Mouse (Mus musculus) kidney, postnatal 0 days (tissue): ENCODE measurements around the gene Ppp2ca. TPM values are rescaled to one million over a fixed set of nuclear protein-coding genes. Genes with fewer than 3 reads are reported as not detected.
"Not testable (repeated sequence)": the region's sequence is repeated elsewhere in the genome, so short reads cannot be mapped to it uniquely, and the experiment has no call there.

ENCODE experiments used
- ATAC-seq: fragments of 200-750 bp; cut with Nextera tagmentation; replicated peaks from 2 replicates; pipeline ENCODE4 v1.8.0; 2017; ENCODE audit warnings: low read depth, moderate number of reproducible peaks, moderate TSS enrichment, moderate library complexity; ENCODE audit not compliant: low FRiP score
- DNase-seq: peaks from one replicate; pipeline ENCODE4 v3.0.0-alpha.2; 2016; ENCODE audit warnings: low spot score
- H3K27ac ChIP-seq: fragments of 300-500 bp; sonication (generic); 2 replicates; pipeline ENCODE4 v1.5.1; 2014; ENCODE audit warnings: mild to moderate bottlenecking
- H3K27me3 ChIP-seq: fragments of 300-500 bp; sonication (generic); 2 replicates; pipeline ENCODE4 v1.6.1; 2014; ENCODE audit warnings: low read length, mixed read lengths; ENCODE audit not compliant: insufficient read depth
- H3K36me3 ChIP-seq: fragments of 300-500 bp; sonication (generic); 2 replicates; pipeline ENCODE4 v1.6.1; 2014; ENCODE audit warnings: low read length, mixed read lengths; ENCODE audit not compliant: insufficient read depth
- H3K4me1 ChIP-seq: fragments of 300-500 bp; sonication (generic); replicated peaks from 2 replicates; pipeline ENCODE4 v1.6.1; 2014; ENCODE audit warnings: antibody characterized with exemption, low read length, mixed read lengths; ENCODE audit not compliant: insufficient read depth
- H3K4me2 ChIP-seq: fragments of 300-500 bp; sonication (generic); 2 replicates; pipeline ENCODE4 v1.6.1; 2014; ENCODE audit warnings: mild to moderate bottlenecking, low read length, moderate library complexity, mixed read lengths
- H3K4me3 ChIP-seq: fragments of 300-500 bp; sonication (generic); replicated peaks from 2 replicates; pipeline ENCODE4 v1.5.1; 2014; ENCODE audit warnings: low read depth, low read length
- H3K9ac ChIP-seq: fragments of 300-500 bp; sonication (generic); 2 replicates; pipeline ENCODE4 v1.6.1; 2014; ENCODE audit warnings: low read depth, low read length
- H3K9me3 ChIP-seq: fragments of 300-500 bp; sonication (generic); replicated peaks from 2 replicates; pipeline ENCODE4 v1.6.1; 2016; ENCODE audit warnings: low read length, inconsistent platforms, mixed read lengths
- CTCF ChIP-seq: IDR thresholded peaks from 2 replicates; pipeline ENCODE4 v1.5.1; 2016; ENCODE audit warnings: antibody characterized with exemption, low read depth, mild to moderate bottlenecking, moderate library complexity
- WGBS: fragments of 180-500 bp; shearing (Covaris S2); extraction: QIAGEN DNeasy Blood & Tissue Kit; methylation state at CpG from one replicate; pipeline ENCODE4 v1.1.7; 2014; 5-methylcytosine and 5-hydroxymethylcytosine counted together
- polyA plus RNA-seq: library from polyadenylated mRNA; unstranded; fragments of >200 nt; fragmentation: Nextera tagmentation; extraction: Ambion mirVana; gene quantifications from 2 replicates; pipeline ENCODE4 v1.2.1, GENCODE M21; 2015

The Ppp2ca gene
- polyA plus RNA-seq, 1 experiment from 2014 or later = 63.0 TPM

- H3K4me3 ChIP-seq = no peak overlapping the region
- H3K4me2 ChIP-seq = no peak overlapping the region
- no peaks in the 10 kb centered on the region for H3K4me1 ChIP-seq
- TF ChIP-seq CTCF = no peak
- ATAC-seq = no peak
- no peaks in the 10 kb centered on the region for H3K9me3 ChIP-seq
- H3K9ac ChIP-seq = no peak overlapping the region
- peaks cover 12% of the 10 kb centered on the region for H3K36me3 ChIP-seq
- no peak overlapping the region for H3K27ac ChIP-seq
- no peak for DNase-seq
- no peaks in the 10 kb centered on the region for H3K27me3 ChIP-seq
- WGBS = 66% methylated on average over 5 of the region's 5 CpGs
Observed at GRCm38 (mm10) chr11:52127760-52128159, 29.3 kb downstream of the Ppp2ca start.

DNA sequence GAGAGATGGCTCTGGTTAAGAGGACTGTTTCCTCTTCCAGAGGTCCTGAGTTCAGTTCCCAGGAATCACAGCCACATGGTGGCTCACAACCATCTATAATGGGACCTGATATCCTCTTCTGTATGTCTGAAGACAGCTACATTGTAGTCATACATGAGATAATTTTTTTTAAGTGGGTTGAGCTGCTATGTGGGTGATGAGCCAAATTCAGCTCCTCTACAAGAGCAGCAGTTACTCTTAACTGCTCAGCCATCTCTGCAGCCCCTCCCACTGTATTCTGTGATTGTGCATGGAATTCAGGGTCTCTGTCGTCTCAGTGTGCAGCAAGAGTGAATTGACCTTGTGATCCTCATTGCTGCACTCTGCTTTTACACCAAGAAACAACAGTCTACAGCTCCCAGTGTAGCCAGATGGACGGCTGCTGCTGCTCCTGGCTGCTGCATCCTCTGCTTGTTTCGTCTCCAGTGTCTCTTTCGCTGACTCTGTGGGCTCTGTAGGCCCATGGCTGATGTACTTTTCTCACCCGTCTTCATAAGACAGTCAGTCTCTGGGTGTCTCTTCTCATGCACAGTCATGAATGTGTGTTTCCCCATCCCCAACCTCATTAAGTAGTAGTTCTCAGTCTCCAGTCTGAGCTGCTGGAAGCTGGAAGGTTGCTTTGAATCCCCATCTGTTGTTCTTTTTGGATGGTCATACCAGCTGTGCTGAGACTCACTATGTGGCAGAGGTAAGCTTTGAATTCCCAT, 30.0 kb downstream of the Ppp2ca start:
- no peaks in the 10 kb centered on the region for H3K4me1 ChIP-seq
- no peak overlapping the region for H3K4me3 ChIP-seq
- no peaks in the 10 kb centered on the region for H3K9me3 ChIP-seq
- H3K27ac ChIP-seq = no peak overlapping the region
- no peak overlapping the region for H3K4me2 ChIP-seq
- DNase-seq (no peak), ATAC-seq (no peak)
- peaks cover 11% of the 10 kb centered on the region for H3K36me3 ChIP-seq
- no peak for TF ChIP-seq CTCF
- 65% methylated on average over 5 of the region's 5 CpGs for WGBS
- no peaks in the 10 kb centered on the region for H3K27me3 ChIP-seq
- H3K9ac ChIP-seq = no peak overlapping the region

- TF ChIP-seq CTCF = peak; percentile 39; the same call in 1 of the 2 replicates
- no peak overlapping the region for H3K9ac ChIP-seq
- H3K27me3 ChIP-seq = no peaks in the 10 kb centered on the region
- ATAC-seq = no peak
- no peak overlapping the region for H3K27ac ChIP-seq
- no peaks in the 10 kb centered on the region for H3K9me3 ChIP-seq
- H3K4me3 ChIP-seq = no peak overlapping the region
- H3K4me1 ChIP-seq = no peaks in the 10 kb centered on the region
- 22% methylated on average over 3 of the region's 3 CpGs for WGBS
- DNase-seq = no peak
- H3K4me2 ChIP-seq = no peak overlapping the region
- peaks cover 8% of the 10 kb centered on the region for H3K36me3 ChIP-seq
Observed at GRCm38 (mm10) chr11:52129171-52129570, 30.7 kb downstream of the Ppp2ca start.

DNA sequence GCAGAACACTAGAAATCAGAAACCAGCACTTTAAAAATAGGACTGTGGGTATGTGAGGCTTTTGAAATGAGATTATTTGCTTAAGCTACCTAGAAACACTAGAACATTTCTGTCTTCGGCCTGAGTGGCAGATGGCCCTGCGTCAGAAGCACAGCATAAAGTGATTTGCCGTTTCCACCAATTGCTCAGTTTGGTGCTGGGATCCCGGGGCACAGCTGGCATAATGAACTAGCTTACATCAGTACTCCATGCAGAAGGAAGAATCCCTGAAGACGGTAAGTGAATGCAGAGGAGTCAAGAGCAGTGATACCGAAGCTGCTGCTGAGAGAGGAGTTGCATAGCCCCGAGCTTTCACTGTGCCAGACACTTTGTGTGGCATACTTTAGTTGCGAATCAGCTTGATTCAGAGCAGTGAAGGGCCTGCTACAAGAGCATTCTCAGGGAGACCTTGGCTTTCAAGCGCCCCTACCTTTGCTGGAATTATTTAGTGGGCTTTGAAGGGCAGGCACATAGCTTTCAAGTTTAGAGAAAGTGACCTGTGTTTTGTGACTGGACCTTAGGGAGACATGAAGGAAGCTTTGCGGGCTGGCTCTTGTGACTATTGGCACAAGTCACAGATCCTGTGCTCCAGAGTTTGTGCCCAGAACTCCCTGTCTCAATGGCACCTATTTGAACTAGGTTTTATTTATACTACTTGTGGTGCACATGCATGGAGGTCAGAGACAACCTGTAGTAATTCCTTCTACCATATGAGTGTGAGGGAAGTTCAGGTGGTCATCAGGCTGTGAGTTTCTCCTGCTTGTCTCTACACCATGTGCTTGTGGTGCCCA, 31.4 kb downstream of the Ppp2ca start:
- H3K4me2 ChIP-seq = no peak overlapping the region
- H3K36me3 ChIP-seq = peaks cover 4% of the 10 kb centered on the region; the same call in 1 of the 2 replicates
- no peak for TF ChIP-seq CTCF
- no peaks in the 10 kb centered on the region for H3K4me1 ChIP-seq
- H3K27ac ChIP-seq = no peak overlapping the region
- H3K9me3 ChIP-seq = no peaks in the 10 kb centered on the region
- WGBS = 72% methylated on average over 10 of the region's 10 CpGs
- H3K27me3 ChIP-seq = no peaks in the 10 kb centered on the region
- DNase-seq (no peak), ATAC-seq (no peak)
- no peak overlapping the region for H3K4me3 ChIP-seq
- H3K9ac ChIP-seq = no peak overlapping the region

GRCm38 (mm10) chr11:52130451-52131068, 32.1 kb downstream of the Ppp2ca start:
- 0 out of 2 replicates have a peak, but pooled peaks cover under 1% of the 10 kb centered on the region for H3K36me3 ChIP-seq
- H3K27ac ChIP-seq = no peak overlapping the region
- H3K4me3 ChIP-seq = no peak overlapping the region
- peak; percentile 44; the same call in 1 of the 2 replicates for TF ChIP-seq CTCF
- ATAC-seq (peak; percentile 15; the same call in 1 of the 2 replicates), DNase-seq (no peak)
- no peaks in the 10 kb centered on the region for H3K9me3 ChIP-seq
- no peaks in the 10 kb centered on the region for H3K27me3 ChIP-seq
- 78% methylated on average over 7 of the region's 7 CpGs for WGBS
- no peaks in the 10 kb centered on the region for H3K4me1 ChIP-seq
- H3K4me2 ChIP-seq = no peak overlapping the region
- H3K9ac ChIP-seq = no peak overlapping the region

DNA sequence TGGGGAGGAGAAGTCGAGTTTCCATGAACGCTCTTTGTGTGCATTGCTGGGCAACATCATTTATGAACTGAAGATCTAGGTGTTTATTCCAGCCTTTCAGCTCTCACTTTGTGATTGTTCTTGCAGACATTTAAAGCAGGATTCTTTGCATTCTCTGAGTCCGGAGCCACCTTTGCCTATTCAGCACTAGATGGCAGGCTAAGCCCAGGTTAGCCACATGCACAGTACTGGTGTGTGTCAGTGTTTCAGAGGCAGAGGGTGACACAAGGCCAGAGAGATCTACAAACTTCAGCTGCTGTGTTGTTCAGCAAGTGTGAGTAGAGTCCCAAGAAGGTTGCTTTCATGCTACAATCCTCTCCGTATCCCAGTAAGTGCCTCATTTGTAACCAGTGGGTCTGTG, 45.2 kb downstream of the Ppp2ca start:
- not testable (repeated sequence) for H3K9me3 ChIP-seq, H3K36me3 ChIP-seq, H3K4me3 ChIP-seq, H3K4me2 ChIP-seq, H3K9ac ChIP-seq, H3K27me3 ChIP-seq, H3K4me1 ChIP-seq, H3K27ac ChIP-seq
- DNase-seq (peak; percentile 83), ATAC-seq (peak; percentile 76)
- WGBS = 36% methylated on average over 4 of the region's 4 CpGs
- peak; percentile 87 for TF ChIP-seq CTCF

DNA sequence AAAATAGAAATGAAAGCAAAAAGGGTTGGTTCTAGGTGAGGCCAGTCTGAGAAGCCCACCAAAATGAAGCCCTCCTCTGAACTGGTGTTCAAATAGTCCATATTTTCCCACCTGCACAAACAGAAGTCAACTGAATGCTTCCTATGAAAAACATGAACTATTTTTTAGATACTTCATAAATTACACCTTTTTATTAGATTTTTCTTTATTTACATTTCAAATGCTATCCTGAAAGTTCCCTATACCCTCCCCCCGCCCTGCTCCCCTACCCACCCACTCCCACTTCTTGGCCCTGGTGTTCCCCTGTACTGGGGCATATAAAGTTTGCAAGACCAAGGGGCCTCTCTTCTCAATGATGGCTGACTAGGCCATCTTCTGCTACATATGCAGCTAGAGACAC, 46.9 kb downstream of the Ppp2ca start, which contains the start of gene Olfr1373:
Gene Olfr1373 (minus strand): TSS at position 101 of the 400 bp plus-strand sequence.
- not testable (repeated sequence) for H3K4me2 ChIP-seq, H3K27ac ChIP-seq, H3K36me3 ChIP-seq, H3K4me3 ChIP-seq, H3K9ac ChIP-seq, H3K9me3 ChIP-seq, H3K27me3 ChIP-seq, ATAC-seq, H3K4me1 ChIP-seq, DNase-seq
- WGBS = 86% methylated on average over 1 of the region's 1 CpGs
